Mouse (Mus musculus): ENCODE data around the gene Fzr1. TPM values are rescaled to one million over a fixed set of nuclear protein-coding genes. Genes with fewer than 3 reads are reported as not detected.

Gene Fzr1
- polyA plus RNA-seq, 1 experiment from 2014 or later = 139 TPM

- WGBS = 12% methylated on average over 54 of the region's 54 CpGs
- peaks cover 96% of the 10 kb centered on the region for H3K4me1 ChIP-seq
- no peak for DNase-seq (ENCODE audit: extremely low spot score, low spot score)
- no peaks in the 10 kb centered on the region for H3K9me3 ChIP-seq
- H3K27ac ChIP-seq = peak overlapping the region; percentile 58
- peaks cover 49% of the 10 kb centered on the region for H3K36me3 ChIP-seq (replicated peaks)
- peaks cover 54% of the 10 kb centered on the region for H3K27me3 ChIP-seq (ENCODE audit: poor library complexity, severe bottlenecking)
- H3K4me3 ChIP-seq = peak overlapping the region; percentile 49
Measured at GRCm38 (mm10) chr10:81363436-81364346, 14.6 kb downstream of the Fzr1 start.

GRCm38 (mm10) chr10:81362336-81362949 lies 15.9 kb downstream of the Fzr1 start:
- peak overlapping the region; percentile 0; the same call in 1 of the 2 replicates for H3K4me3 ChIP-seq

GRCm38 (mm10) chr10:81360721-81361120 lies 17.6 kb downstream of the Fzr1 start:
- Histone ChIP-seq H3K27ac (0 out of 2 replicates have a peak overlapping the region, but pooled peaks have one; percentile 12), H3K36me3 (replicated peaks) (peaks cover 23% of the 10 kb centered on the region), H3K4me1 (peaks cover 93% of the 10 kb centered on the region), H3K9me3 (no peaks in the 10 kb centered on the region), H3K4me3 (no peak overlapping the region), H3K27me3 (ENCODE audit: poor library complexity, severe bottlenecking) (peaks cover 76% of the 10 kb centered on the region)
- 76% methylated on average over 8 of the region's 8 CpGs for WGBS
- no peak for DNase-seq (ENCODE audit: extremely low spot score, low spot score)

More at GRCm38 (mm10) chr10:81362336-81362949, 15.9 kb downstream of the Fzr1 start:
- Histone ChIP-seq H3K27me3 (ENCODE audit: poor library complexity, severe bottlenecking) (peaks cover 64% of the 10 kb centered on the region), H3K9me3 (no peaks in the 10 kb centered on the region), H3K36me3 (replicated peaks) (peaks cover 37% of the 10 kb centered on the region), H3K27ac (peak overlapping the region; percentile 2; the same call in 1 of the 2 replicates), H3K4me1 (peaks cover 99% of the 10 kb centered on the region)
- DNase-seq (ENCODE audit: extremely low spot score, low spot score) = no peak
- WGBS = 80% methylated on average over 12 of the region's 12 CpGs

- H3K4me1 ChIP-seq = peaks cover 85% of the 10 kb centered on the region
- 0 out of 2 replicates have a peak overlapping the region, but pooled peaks have one; percentile 22 for H3K27ac ChIP-seq
- peak overlapping the region; percentile 86; the same call in 1 of the 2 replicates for H3K4me3 ChIP-seq
- DNase-seq (ENCODE audit: extremely low spot score, low spot score) = no peak
- WGBS = 67% methylated on average over 1 of the region's 1 CpGs
- H3K9me3 ChIP-seq = no peaks in the 10 kb centered on the region
- peaks cover 64% of the 10 kb centered on the region for H3K27me3 ChIP-seq (ENCODE audit: poor library complexity, severe bottlenecking)
- peaks cover 23% of the 10 kb centered on the region for H3K36me3 ChIP-seq (replicated peaks)
Measured at GRCm38 (mm10) chr10:81358841-81359240, 19.5 kb downstream of the Fzr1 start.

- Histone ChIP-seq H3K9me3 (no peaks in the 10 kb centered on the region), H3K36me3 (replicated peaks) (peaks cover 23% of the 10 kb centered on the region), H3K27me3 (ENCODE audit: poor library complexity, severe bottlenecking) (peaks cover 58% of the 10 kb centered on the region), H3K4me1 (peaks cover 79% of the 10 kb centered on the region), H3K4me3 (peak overlapping the region; percentile 86), H3K27ac (peak overlapping the region; percentile 84)
- 29% methylated on average over 4 of the region's 4 CpGs for WGBS
- DNase-seq (ENCODE audit: extremely low spot score, low spot score) = no peak
Measured at GRCm38 (mm10) chr10:81358209-81358608, 20.1 kb downstream of the Fzr1 start.

- peaks cover 69% of the 10 kb centered on the region for H3K4me1 ChIP-seq
- no peaks in the 10 kb centered on the region for H3K9me3 ChIP-seq
- H3K27ac ChIP-seq = peak within 1 kb of the TSS; percentile 84
- DNase-seq (ENCODE audit: extremely low spot score, low spot score) = peak; percentile 83
- peaks cover 14% of the 10 kb centered on the region for H3K36me3 ChIP-seq (replicated peaks)
- 2% methylated on average over 78 of the region's 79 CpGs for WGBS
- peak within 1 kb of the TSS; percentile 86 for H3K4me3 ChIP-seq
- peaks cover 48% of the 10 kb centered on the region for H3K27me3 ChIP-seq (ENCODE audit: poor library complexity, severe bottlenecking)
Measured at GRCm38 (mm10) chr10:81356991-81357844, 21.1 kb downstream of the Fzr1 start, which contains the start of gene Mfsd12. Mfsd12 (plus strand) TSS chr10:81357491.

GRCm38 (mm10) chr10:81356352-81356990 lies 21.8 kb downstream of the Fzr1 start:
- peaks cover 68% of the 10 kb centered on the region for H3K4me1 ChIP-seq
- peaks cover 8% of the 10 kb centered on the region for H3K36me3 ChIP-seq (replicated peaks)
- peaks cover 40% of the 10 kb centered on the region for H3K27me3 ChIP-seq (ENCODE audit: poor library complexity, severe bottlenecking)
- H3K9me3 ChIP-seq = no peaks in the 10 kb centered on the region
- no peak overlapping the region for H3K27ac ChIP-seq
- peak overlapping the region; percentile 86 for H3K4me3 ChIP-seq
- 61% methylated on average over 12 of the region's 12 CpGs for WGBS
- DNase-seq (ENCODE audit: extremely low spot score, low spot score) = no peak

- no peak for DNase-seq (ENCODE audit: extremely low spot score, low spot score)
- Histone ChIP-seq H3K36me3 (replicated peaks) (0 out of 2 replicates have a peak, but pooled peaks cover 3% of the 10 kb centered on the region), H3K4me1 (peaks cover 68% of the 10 kb centered on the region), H3K9me3 (no peaks in the 10 kb centered on the region), H3K27me3 (ENCODE audit: poor library complexity, severe bottlenecking) (peaks cover 37% of the 10 kb centered on the region), H3K27ac (no peak overlapping the region), H3K4me3 (no peak overlapping the region)
- 76% methylated on average over 4 of the region's 4 CpGs for WGBS
Measured at GRCm38 (mm10) chr10:81355533-81355932, 22.8 kb downstream of the Fzr1 start.

GRCm38 (mm10) chr10:81354738-81355477 lies 23.4 kb downstream of the Fzr1 start:
- Histone ChIP-seq H3K4me3 (no peak overlapping the region), H3K27ac (no peak overlapping the region; the same call in 1 of the 2 replicates), H3K9me3 (no peaks in the 10 kb centered on the region), H3K4me1 (peaks cover 64% of the 10 kb centered on the region), H3K27me3 (ENCODE audit: poor library complexity, severe bottlenecking) (peaks cover 35% of the 10 kb centered on the region), H3K36me3 (replicated peaks) (0 out of 2 replicates have a peak, but pooled peaks cover 1% of the 10 kb centered on the region)
- 60% methylated on average over 9 of the region's 9 CpGs for WGBS
- DNase-seq (ENCODE audit: extremely low spot score, low spot score) = no peak

GRCm38 (mm10) chr10:81351678-81352291 lies 26.5 kb downstream of the Fzr1 start:
- Histone ChIP-seq H3K27me3 (ENCODE audit: poor library complexity, severe bottlenecking) (peaks cover 34% of the 10 kb centered on the region), H3K27ac (no peak overlapping the region), H3K36me3 (replicated peaks) (peaks cover 21% of the 10 kb centered on the region), H3K4me1 (peaks cover 63% of the 10 kb centered on the region), H3K9me3 (no peaks in the 10 kb centered on the region), H3K4me3 (peak overlapping the region; percentile 0; the same call in 1 of the 2 replicates)
- DNase-seq (ENCODE audit: extremely low spot score, low spot score) = no peak
- WGBS = 25% methylated on average over 9 of the region's 9 CpGs

Measured in forebrain, embryonic 10.5 days (tissue).